Mouse (Mus musculus): ENCODE results near the gene Hdx.
A peak's percentile ranks its signal among the peaks of the same experiment; 100 is the strongest.

Gene Hdx

DNA sequence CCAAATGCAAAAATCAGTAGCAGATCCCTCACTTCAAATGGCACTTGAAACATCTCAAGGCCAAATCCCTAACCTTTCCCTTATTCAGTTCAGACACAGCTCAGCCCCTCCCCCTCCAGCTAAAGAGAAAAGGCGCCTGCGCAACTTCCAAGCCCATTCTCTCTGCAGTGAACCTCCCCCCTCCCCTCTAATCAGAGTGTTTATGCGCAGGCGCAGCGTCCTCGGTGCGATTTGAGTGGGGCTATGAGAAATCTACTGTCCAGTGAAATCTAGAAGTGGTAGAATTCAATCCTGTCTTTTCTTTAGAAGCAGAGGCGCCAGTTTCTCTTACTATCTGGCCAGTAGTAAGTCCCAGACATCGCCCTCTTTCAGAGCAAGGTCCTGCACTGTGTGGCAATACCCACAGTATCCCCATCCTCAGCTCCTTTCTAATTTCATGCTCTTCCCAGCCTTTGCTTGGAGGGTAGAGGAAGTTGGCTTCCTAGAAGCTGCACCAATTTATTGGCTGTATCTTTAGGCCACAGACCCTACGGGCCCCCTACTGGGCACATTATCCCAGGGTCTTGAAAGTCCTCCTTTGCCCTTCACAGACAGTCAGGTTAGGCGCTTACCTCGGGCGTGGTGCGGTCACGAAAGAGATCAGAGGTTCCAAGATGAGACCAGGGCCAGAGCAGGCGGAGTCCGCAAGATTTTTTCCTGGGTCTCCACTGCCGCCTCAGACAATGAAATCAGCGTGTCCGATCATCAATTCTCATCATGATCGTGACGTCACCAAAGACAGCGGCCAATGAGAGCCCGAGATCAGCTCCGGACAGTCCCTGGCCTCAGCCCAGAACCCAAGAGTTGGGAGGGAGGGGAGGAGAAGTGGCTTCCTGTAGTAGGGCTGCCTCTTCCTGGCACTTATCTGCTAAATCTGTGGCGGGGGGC, at the start of gene Hdx:
Gene Hdx, minus strand, starts transcription at position 724 of the 927 bp plus-strand sequence.
- DNase-seq (ENCODE audit: low read depth, low spot score), result peak; percentile 70

DNA sequence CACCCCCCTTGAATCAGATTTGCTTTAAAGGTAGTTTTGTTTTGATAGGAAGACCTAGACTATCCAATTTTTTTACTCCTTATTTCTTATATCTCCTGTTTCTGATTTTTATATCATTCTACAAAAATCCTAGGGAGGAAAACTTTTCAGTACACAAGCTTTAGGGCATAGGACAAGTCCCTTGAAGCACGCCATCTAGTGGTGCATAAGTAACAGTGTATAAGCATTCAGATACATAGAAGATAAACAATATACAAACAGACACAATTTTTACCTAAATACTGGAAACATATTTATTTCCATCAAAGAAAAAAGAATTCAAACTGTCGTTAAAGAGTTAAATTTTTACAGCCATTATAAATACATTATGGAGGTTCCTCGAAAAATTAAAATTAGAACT, 11.2 kb downstream of the Hdx start:
- no peak for DNase-seq (ENCODE audit: low read depth, low spot score)

DNA sequence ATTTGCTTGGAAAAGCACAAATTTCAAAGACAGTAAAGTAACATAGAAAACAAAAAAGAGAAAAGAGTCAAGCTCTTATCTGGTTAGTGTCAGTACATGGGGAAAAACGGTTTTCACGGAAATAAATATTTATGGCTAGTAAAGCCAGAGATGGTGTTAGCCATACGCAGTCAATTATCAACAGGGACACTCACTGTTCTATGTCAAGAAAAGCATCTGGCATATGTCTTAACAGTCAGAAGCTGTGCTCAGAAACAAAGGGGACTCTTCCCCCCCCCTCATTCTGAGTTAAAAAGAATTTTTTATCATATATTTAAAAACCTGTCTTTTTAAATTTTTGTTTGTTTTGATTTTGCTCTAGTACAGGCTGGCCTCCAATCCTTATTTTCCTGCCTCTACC, 25.2 kb downstream of the Hdx start:
- DNase-seq (ENCODE audit: low read depth, low spot score), result no peak

DNA sequence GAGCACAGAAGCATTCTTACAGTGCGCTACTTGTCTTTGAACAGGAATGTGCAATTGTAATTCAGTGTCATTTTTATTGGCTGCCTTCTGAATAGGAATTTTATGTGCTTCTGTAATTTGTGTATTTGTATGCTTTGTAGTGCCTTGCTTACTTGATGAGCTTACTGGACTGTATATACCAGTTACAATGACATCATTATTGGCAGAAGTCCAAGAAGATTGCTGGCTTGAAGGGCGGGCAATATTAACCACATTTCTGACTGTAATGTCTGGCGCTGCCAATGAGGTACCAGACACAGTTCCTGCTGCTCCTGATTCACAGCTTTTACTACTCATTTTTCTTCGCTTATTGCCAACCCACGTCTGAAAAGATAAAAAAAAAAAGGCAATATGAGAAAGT, 36.5 kb downstream of the Hdx start:
- peak; percentile 19 for DNase-seq (ENCODE audit: low read depth, low spot score)

DNA sequence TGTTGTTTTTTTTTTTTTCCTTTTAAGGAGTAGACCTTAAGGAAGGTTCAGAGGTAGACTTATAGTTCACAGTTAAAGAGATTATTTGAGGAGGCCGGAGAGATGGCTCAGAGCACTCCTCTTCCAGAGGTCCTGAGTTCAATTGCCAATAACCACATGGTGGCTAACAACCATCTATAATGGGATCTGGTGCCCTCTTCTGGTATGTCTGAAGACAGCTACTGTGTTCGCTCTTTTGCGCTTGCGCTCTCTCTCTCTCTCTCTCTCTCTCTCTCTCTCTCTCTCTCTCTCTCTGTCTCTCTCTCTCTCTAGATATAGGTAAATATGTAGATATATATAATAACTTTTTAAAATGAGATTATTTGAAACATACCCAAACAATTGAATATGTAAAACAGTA, 38.2 kb downstream of the Hdx start:
- no peak for DNase-seq (ENCODE audit: low read depth, low spot score)

DNA sequence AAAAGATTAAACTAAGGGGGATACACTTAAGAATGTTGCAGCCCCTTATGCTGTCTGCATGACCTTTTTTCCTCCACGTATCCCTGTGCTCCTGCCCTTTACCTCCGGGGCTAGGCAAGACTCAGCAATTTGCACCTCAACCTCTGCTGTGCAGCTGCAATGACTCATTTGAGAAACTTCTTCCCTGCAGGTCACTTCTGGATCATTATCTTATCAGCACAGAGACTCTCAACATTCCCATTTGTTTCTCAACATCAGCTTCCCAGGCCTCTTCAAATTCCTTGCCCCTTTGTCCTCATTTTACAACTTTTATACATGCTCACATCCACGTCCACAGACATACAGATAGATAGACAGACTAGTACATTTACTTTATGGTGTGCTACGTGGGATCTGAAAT, 51.9 kb downstream of the Hdx start:
- DNase-seq (ENCODE audit: low read depth, low spot score), result no peak

DNA sequence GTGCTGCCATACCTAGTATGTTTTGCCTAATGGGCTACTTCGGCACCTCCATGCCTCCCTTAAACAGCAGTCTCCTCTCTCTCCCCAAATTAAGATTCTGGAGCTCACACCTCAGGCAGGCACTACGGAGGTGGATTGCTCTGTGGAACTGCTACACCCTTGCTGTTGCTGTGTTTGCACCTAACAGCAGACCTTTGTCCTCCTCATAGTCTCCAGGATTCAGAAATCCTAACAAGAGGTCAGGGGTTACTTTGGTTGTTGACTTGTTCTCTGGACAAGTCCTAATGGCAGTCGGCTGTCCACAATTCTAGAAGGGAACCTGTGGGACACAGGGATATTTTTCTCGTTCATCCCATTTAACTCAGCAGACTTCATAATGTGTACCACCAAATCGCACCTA, 56.3 kb downstream of the Hdx start:
- DNase-seq (ENCODE audit: low read depth, low spot score), result no peak

DNA sequence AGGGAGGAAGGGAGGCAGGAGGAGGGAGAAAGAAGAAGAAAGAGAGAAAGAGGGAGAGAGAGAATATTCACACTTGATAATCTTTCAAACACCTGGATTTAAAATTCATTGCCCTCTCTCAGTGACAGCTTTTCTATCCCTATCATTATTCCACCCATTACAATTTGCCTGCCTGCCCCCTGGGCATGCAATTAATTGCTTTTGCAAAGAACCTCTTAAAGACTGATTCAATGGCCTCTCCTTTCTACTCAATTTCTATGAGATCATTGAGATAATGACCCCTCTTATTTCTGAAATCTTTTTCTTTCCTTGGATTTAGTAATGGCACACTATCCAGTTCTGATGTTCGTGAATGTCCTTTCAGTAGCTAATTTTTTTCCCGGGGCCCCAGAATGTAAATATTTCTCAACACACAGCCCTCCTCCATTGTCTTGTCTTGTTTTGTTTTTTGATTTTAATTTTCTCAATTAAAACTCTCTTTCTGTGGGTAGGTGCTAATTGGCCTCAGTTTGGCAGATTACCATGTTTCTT, 99.2 kb downstream of the Hdx start:
- DNase-seq (ENCODE audit: low read depth, low spot score), result no peak

DNA sequence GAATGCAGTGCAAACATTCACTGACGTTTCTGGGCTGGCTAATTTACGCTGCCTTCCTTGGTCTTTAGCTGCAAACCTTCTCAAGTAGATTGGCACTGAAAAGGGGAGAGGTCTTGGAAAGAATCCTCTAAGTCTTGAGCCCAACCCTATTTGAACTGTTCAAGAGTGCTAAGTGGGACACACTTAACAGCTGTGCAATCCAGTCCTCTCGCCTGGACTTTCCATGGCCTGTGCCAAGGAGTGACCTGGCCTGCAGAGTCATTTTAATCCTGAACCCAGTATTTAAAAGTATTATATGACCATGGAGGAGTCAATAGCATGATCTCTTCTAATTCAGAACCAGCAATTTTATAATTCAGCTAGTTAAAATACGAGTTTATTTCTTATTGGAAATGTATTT, 109.3 kb downstream of the Hdx start:
- DNase-seq (ENCODE audit: low read depth, low spot score), result no peak

DNA sequence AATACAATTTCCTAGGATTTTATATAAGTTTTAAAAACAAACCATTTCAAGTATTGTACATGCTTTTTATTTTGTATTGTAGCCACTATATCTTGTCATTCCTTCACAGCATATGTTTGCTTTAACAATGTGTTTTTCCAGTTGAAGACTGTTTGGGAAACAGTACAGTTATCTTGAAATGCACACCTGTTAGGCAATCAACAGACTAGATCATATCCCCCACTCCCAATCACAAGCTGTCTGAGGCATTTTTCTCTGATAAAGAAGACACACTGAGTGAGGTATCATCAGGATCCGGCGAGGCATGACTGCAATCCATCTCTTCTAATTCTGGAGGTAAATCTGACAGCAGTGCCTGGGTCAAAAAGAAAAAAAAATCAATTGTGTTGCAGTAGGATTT, 119.8 kb downstream of the Hdx start:
- no peak for DNase-seq (ENCODE audit: low read depth, low spot score)

DNA sequence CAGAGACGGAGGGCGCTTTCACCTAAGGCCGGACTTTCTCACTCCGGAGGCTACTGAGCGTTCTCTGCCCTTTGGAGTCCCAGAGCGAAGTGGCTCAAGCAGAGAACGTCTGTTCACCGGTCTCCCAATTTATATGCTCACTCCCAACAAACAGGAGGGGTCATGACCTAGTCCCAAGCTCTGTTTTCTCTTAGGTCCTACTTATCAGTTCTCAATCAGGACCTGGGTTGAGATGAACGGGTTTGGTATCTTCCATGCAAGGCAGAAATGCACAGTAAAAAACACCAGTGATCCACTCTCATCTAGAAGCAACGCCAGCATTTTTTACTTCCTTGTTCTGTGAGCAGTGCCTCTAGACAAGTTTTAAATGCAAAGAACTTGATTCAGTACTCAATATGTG, 159.0 kb downstream of the Hdx start, which contains the start of gene Rps6ka6:
Gene Rps6ka6, minus strand, starts transcription at position 101 of the 400 bp plus-strand sequence.
- no peak for DNase-seq (ENCODE audit: low read depth, low spot score)

Data from retina, postnatal 7 days (tissue).